Mouse (Mus musculus) MEL (cell line): ENCODE measurements around the gene Ubn1.

Experiments
- JUND ChIP-seq: IDR thresholded peaks from 2 replicates; pipeline ENCODE4 v1.6.1; 2011; ENCODE audit warnings: low read depth, mild to moderate bottlenecking, improper control_type of control experiment, low read length
- POLR2A ChIP-seq, 2 experiments: IDR thresholded peaks; 2 replicates each; pipeline ENCODE4 v1.6.1; 2011 to 2012; ENCODE audit warnings: low read length in 2 of 2, mild to moderate bottlenecking in 2 of 2, control low read depth in 1 of 2, improper control_type of control experiment in 1 of 2, low read depth in 1 of 2, moderate library complexity in 1 of 2; ENCODE audit not compliant: control insufficient read depth in 1 of 2, insufficient read depth in 1 of 2, poor library complexity in 1 of 2
- RCOR1 ChIP-seq: IDR thresholded peaks from 2 replicates; pipeline ENCODE4 v1.6.1; 2012; ENCODE audit warnings: low read depth, mild to moderate bottlenecking, inconsistent platforms, low read length, improper control_type of control experiment
- USF1 ChIP-seq: IDR thresholded peaks from 2 replicates; pipeline ENCODE4 v1.6.1; 2014; ENCODE audit warnings: low read depth, mild to moderate bottlenecking, inconsistent platforms, low read length, improper control_type of control experiment, moderate library complexity

- TF ChIP-seq RCOR1 (peak; percentile 49), POLR2A (IDR thresholded peaks at IDR 0.05; ENCODE audit: control insufficient read depth in 1 of 2, insufficient read depth in 1 of 2, low read depth in 1 of 2, low read length in 2 of 2, poor library complexity in 1 of 2) (no peak), USF1 (no peak), JUND (0 out of 2 replicates have a peak, but pooled peaks have one; percentile 42)
Measured at GRCm38 (mm10) chr16:5063472-5063871, 13.6 kb downstream of the Ubn1 start.
